Mouse (Mus musculus) small intestine, adult 2 months (tissue): ENCODE results near the gene Nphp4.

Experiments
- CTCF ChIP-seq: fragments of 200-500 bp; IDR thresholded peaks from 2 replicates; pipeline ENCODE4 v1.5.1; 2012; ENCODE audit warnings: low read depth, mild to moderate bottlenecking, control low read depth, inconsistent platforms, low read length, moderate library complexity, mixed read lengths; ENCODE audit not compliant: insufficient replicate concordance, insufficient read length; ENCODE audit errors: extremely low read depth
- POLR2A ChIP-seq: fragments of 200-500 bp; IDR thresholded peaks from 2 replicates; pipeline ENCODE4 v1.6.1; 2012; ENCODE audit warnings: low read depth, mild to moderate bottlenecking, control low read depth, inconsistent platforms, low read length, moderate library complexity

- no peak for TF ChIP-seq CTCF
- no peak for TF ChIP-seq POLR2A
Measured at GRCm38 (mm10) chr4:152490311-152490710, 13.8 kb downstream of the Nphp4 start.
